Mouse (Mus musculus) kidney, adult 18-20 months (tissue): ENCODE measurements around the gene Slc39a11.

ENCODE experiments used
- DNase-seq: peaks from one replicate; pipeline ENCODE4 v3.0.0; 2021

The Slc39a11 gene

DNA sequence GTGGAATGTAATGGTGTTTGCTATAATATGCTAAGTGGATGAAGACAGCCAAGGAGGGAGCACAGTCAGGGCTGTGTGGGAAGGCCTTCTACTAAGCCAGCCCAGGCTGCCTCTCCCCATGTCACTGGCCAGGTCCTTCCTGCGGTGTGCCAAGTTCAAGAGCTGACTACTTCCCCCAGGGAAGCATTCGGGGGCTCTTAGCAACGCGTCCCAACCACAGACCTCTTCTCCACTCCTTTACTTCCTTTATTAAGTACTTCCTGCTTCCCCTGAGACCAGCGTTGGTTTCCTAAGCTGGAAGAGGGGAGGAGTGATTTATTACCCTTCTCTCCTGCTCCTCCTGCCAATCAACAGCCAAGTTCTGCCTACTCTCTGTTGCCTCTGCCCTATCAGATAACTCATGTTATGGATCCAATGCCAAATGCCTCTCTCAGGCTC lies 315.4 kb downstream of the Slc39a11 start:
- DNase-seq, result no peak

DNA sequence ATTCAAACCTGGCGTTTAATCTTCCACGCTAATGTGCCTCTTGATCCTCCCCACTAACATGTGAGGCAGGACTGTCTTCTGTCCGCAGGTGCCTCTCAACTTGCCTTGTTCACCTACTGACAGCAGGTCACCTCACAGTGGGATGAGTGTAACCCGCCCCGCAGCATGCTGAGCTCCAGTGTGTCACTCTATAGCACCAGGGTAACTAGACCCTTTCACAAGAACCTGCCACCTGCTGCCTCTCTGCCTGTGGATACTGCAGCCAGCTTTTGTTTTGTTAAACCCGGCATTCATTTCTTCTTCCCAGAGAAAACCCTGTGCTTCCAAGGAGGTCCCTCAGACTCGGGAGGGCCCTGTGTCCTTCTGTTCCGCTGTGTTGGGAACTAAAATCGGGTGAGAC lies 316.3 kb downstream of the Slc39a11 start:
- no peak for DNase-seq

DNA sequence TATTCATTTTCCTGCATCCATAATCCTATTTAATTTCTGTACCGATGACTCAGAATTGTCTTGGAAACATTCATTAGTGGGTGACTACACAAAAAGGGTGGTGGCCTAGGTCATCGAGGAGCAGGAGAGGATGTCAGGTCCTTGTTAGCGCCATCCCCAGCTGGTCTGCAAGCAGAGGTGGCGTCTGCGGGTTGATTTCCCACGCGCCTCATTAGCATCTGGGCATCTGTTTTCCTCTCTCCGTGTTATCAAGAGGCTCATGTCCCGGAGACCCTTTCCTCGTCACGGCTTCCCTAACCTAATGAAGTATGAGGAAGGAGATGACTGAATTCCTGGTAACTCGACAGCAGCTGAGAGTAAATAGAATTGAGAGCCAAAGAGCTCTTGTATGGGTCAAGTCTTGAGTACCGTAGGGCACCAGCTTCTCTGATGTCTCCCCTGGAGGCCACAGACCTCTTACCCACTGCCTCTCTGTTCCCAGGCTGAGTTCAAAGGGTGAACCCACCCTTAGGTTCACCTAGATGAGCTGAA lies 319.8 kb downstream of the Slc39a11 start:
- DNase-seq, result no peak

DNA sequence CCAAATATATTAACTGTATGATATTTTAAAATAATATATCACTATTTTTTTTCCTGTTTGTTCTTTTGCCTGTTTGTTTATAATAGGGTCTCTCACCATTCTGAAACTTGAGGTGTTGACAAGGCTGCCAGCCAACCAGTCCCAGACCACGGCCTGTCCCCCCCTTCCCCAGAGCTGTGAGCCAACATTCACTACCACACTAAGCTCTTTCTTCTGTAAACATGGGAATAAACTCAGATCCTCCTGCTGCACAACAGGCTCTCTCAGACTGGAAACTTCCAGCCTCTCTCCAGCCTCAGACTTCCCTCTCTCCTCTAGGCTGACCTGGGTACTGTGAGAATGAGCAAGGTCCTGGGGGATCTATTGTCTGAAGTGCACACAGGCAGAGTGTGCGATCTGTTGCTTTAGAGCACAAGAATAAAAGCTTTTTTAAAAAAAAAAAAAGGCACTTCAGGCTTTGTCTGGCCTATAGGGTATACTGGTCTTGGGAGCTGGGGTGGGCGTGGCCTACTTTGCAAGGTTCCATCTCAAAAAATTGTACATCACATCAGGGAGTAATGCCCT lies 322.3 kb downstream of the Slc39a11 start:
- DNase-seq, result no peak

DNA sequence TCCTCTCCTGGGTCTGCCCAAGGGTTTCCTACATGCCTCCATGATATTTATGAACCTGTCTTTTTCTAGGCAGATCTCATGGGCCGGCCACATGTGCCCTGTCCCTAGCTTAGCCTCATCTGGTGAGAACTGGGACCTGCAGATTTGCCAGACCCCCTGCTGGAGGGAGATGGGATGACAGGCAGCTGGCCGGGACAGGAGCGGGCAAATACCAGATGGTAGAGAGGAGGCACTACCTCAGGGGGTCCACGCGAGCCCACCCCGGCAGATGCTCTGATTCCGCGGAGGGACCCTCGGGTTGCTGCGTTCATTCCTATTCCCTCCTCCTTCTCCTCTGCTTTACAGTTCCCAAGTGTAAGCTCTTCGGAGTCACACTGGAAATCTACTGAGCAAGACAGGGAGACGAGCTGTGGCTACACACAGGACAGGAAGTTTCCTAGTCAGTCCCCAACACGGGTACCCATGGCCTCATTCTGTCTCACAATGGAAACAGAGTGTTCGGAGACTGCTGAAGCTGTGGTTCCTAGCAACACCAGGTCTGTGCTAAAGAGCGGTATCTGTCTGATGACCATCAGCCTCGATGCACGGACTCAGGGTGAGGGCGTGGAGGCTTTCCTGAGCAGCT lies 323.4 kb downstream of the Slc39a11 start:
- DNase-seq, result peak; percentile 67

DNA sequence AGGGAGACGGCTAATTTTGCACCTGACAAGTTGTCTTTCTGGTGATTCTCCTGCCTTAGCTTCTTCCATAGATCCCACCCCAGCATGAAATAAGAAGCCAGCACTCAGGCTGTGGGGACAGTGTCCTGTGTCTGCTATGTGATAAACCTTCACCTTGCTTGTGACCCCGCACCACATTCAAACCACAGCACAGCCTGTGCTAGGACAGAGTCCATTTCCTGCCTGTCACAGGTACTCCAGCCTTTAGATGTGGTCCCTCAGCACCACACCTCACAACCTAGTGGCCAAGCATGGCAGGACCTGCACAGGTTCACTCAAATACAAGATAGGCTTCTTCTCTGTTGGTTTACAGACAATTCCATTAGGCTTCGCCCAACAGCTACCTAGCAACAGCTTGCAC lies 328.3 kb downstream of the Slc39a11 start:
- DNase-seq, result no peak

DNA sequence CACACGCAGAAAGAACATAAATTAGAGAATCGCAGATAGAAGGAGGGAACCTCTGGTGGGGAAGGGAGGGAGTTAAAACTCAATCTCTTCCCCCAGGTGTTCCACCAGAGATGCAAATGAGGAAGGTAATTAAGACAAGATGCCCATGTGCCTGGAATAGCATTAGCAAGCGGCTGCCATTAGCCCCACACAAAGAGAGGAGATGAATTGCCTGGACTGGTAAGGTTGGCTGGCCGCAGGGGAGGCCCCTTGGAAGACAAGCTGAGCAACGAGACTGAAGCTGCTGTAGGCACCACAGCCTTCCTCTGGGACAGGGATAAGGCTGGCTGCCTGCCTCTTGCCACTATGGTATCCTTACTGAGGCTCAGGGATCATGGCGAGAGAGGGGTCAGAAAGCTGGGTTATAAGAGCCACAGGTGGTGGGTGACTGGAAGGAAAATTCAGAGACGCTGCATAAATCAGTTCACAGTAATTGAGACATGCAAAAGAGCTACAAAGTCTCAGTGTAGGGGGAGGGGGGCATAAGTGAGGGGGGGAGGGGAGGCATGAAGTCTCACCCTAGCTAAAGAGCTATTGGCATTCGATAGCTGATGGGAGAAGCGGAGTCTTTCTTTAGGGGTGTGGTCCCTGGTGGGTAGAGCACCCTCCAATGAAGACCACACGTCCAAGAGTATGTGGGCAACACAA lies 340.5 kb downstream of the Slc39a11 start:
- DNase-seq, result no peak

DNA sequence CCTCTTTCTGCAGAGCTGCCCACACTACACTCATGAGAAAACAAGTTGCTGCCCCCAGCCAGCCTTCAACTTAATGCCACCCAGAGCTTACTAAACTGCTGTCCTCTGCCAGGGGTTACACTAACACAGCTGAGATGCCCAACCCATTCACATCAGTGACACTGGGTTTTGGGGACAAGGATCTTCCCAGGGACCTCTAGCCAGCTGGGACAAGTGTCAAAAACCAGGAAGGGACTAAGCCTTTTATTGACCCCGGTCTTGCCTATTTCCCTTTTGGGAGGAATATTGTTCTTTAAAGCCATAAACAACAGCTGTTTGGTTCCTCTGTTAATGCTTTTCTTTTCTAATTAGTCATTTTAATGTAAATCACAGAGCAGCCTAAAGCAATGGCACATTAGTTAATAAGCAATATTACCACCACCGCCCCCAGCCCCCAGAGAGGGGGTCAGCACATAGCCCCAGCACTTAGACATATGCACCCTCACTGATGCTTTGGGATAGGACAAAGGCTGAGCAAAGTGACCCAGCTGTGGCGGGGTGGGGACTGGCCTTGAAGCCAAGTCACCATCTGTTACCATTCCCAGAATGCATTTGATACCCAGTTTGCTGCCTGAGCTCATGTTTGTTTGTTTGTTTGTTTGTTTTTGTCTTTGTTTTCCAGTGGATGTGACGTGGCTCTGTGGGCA lies 341.5 kb downstream of the Slc39a11 start:
- DNase-seq, result no peak

DNA sequence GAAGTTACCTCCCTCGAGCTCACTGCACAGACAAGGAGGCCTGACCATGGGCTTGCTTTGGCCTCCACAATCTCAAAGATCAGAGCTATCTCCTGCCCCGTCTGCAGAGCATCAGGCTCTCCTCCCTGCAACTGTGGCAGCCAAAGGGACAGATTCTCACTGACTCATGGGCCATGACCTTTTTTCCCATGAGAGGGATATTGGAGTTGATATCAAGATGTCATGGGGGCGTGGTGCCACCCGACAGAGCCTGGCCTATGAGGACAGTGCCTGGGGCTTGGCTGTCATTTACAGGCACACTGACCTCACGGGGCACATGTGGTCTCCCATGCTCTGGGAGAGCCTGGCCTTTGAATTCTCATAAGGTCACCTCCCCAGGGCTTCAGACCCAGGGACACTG lies 346.7 kb downstream of the Slc39a11 start:
- DNase-seq, result no peak

DNA sequence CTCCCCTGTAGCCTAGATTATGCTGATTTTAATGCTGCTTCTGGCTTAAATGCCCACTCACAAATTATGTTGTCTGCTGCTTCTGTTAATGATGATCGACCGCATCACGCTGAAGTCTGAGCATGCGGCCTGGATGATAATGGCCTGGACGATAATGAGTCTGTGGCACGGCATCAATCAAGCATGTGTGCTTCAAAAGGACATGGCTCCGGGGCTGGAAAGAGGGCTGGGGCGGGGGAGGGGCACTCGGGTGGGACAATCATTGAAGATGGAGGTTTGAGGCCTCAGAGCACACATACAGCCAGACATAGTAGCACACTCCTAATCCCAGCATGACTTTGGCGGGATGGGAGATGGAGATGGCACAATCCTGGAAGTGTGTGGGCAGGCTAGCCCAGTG lies 350.4 kb downstream of the Slc39a11 start:
- no peak for DNase-seq

DNA sequence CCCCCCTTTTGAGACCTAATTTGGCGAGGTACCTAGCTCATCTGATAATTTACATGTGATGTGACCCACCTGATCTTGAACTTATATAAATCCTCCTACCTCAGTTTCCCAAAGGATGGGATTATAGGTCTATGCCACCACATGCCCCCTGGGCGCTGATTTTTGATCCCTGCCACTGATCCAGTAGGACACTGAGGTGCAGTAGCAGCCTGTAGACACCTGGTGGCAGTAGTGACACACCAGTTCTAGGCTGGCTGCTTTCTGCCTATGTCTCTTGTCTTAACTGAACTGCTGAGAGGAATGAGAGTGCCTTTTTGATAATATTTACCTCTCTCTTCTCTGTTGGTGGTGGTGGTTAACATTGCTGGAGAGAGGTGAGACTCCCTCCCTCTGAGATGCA lies 352.1 kb downstream of the Slc39a11 start:
- peak; percentile 74 for DNase-seq

DNA sequence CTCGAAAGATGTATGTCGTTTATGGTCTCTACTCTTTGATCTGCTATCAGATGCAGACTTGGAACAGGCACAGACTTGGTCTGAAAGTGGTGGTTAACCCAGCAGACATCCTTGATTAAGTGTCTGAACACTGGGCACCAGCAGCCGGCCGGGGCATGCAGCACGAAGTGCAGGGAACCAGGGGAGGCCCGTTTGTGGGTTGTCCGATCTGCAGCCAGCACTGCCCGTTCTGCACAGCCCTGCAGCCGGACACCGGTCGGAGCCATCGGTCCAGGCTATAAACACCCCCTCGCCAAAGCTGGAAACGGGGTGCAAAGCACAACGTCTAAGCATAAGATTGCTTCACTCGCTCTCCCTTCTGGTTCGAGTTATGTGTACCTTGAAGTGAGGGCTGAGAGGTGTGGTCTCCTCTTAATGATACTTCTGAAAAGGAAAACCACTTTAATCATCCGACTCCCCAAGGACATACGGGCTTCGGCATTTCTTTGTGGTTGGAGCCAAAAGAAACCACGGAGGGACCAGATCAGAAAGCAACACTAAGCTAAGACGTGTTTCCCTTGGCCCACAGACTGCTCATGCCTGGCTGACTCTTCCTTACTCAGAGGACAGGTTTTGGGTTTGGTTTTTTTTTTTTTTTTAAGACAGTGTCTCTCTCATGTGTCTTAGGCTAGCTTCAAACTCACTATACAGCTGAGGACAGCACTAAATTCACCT lies 352.8 kb downstream of the Slc39a11 start:
- DNase-seq, result no peak

DNA sequence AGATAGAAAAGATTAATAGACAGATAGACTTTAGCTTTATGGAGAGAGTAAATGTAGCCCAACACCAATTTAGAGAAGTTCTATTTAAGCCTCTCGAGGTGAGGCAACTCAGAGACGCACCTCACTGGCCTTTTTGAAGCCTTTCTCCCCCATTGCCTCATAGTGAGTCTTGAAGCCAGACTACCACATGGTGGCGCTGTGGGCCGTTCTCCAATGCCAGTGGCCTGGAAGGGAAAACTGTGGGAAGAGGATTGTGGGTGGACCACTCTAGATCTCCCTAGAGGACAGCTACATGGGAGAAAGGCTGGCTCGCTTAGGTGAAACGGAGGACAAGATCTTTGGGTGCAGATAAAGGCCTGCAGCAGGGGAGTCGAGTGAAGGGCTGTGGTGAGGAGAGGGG lies 353.7 kb downstream of the Slc39a11 start:
- peak; percentile 51 for DNase-seq

DNA sequence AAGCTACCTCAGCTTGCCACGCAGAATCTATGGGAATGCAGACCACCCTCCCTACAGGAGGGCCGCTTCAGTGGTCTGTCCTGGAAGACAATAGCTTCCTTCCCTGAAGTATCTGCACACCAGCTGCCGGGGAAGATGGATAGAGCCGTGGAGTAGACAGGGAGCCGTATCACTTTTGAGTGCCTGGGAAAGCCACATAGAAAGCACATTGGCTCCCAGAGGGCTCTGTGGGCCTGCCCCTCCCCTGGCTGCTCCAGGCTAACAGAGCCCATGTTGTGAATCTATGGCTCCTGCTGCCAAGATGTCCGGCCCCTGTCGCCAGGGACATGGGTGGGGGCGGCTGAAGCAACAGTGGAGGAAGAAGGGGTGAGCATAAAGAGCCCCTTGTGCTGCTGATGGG lies 355.4 kb downstream of the Slc39a11 start:
- no peak for DNase-seq

DNA sequence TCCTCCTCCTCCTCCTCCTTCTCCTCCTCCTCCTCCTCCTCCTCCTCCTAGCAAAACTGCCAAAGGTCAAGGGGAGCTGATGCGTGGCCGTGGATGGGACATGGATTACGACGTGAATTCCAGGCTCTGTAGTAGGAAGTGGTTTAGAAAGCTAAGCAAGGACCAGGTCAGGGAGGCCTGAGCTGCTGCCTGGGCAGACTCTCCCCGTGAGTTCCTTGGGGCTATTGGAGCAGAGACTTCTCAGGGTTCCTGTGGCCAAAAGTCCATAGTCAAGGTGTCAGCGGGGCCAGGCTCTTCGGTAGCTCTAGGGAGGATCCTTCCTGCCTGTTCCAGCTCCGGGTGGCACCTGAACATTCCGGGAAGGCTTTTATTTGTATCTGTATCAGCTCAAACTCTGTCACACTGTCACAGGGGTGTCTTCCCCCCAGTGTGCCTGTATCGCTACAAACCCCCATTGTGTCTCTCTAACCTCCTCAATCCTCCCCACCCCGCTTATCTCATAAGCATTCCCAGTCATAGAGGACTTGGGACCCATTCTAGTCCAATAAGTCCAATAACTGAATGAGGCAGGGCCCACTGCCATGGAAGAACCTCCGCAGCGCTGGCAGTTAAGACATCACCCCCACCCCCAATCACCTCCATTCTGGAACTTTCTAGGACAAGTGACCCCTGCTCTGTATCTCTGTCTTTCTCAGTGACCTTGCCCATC lies 356.8 kb downstream of the Slc39a11 start:
- DNase-seq, result peak; percentile 36

DNA sequence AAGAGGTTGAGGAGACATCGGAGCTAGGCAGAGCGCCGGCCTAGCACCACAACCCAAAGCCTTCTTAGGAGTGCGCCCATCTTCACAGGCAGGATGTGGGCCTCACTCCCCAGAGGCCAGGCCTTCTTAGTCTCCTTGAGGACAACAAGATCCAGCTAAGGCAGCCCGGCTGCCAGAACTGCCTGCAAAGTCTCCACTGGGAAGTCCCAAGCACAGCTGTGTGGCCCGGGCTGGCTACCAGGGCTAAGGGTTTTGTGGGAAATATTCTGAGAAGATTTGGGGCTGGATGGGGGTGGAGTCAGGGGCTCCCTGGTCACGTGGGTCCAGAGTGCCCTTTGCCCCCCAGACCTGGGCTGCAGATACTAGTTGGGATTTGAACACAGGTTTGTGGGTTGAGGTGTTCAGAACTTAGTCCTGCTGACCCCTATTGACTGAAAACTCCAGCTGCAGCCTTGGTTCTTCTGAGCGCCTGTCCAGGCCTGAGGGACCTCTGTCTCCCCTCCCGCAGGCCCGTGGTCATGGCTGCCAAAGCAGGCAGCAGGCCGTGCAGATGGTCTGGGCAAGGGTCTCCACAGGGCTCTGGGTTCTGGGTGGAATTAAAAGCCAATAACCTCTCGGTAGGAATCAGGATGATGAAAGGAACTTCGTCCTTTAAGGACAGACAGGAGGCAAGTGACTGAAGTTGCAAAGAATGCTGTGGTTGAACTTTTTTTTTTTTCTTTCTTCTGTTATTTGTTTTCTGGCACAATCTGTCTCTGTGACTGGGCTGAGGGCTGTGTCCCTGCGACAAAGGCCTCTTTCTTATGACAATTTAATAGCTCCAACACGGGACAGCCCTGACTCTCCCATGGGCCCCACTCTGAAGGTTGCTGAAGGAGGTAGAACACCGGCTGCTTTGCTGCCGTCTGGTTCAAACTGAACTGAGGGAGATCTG lies 357.8 kb downstream of the Slc39a11 start:
- DNase-seq, result no peak

DNA sequence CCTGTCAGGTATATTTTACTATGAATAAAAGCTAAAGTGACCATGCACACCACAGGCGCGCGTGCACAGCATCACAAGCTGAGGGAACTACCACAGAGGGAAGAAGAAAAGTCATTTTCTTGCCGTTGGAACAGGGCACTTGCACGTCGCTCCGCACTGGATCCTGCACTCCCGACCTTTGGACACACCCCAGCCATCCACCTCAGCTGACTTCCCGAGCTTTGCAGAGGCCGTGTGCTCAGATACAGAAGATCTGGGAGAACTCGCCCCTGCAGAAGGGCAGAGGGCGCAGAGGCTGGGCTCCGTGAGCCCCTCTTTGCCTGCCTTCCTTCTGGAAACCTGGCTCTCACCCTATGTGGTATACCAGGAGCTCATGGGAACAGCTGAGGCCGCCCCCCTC lies 359.0 kb downstream of the Slc39a11 start:
- peak; percentile 34 for DNase-seq

DNA sequence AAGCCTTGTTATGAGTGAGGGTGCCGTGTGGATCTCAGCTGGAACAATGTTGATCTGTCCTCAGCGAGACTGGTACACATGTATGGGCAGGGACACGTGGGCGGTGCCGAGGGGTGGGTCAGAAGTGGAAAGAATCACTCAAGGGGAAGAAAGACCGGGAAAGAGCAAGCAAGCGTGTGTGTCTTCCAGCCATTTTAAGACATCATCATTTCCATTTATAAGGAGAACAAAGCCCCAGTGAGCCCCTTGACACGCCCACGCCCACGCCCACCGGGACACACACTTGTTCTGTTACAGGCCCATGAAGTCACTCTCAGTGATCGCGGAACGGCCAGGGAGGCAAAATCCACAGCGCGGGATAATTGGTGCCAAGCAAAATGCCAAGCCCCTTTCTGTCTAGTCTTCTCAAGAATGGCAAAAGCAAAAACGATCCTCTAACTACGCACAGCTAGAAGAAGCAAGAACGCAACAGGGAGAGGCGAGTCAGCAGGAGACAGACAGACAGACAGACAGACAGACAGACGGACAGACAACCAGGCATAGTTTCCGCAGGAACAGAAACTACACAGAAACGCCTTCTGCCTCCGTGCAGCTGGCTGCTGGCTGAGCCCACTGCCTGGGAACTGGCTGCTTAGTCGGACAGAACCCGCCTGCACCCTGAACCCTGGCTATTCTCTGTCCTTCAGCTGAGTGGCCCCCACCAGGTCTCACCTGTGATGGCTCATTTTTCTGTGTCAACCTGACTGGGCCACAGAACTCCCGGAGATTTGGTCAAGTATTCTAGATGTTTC lies 364.7 kb downstream of the Slc39a11 start:
- no peak for DNase-seq

DNA sequence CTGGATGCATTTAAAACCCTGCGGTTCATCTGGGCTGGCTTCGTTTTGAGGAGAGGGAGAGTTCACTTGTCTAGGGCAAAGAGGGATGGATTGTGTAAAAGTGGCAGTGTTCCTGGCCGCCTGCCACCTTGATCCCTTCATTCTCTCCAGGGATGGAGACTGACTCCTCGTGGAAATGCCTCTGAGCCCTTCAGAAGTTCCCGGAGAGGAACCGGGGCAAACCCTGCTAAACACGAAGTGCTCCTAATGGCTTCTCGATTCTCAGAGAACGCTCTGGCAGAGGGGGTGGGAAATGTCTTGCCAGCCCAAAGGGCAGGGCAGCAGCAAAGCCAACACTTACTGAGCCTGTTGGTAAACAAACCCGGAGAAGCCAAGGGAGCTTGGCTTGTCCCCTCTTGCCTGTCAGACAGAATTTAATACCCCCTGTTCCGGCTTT lies 366.5 kb downstream of the Slc39a11 start:
- no peak for DNase-seq

DNA sequence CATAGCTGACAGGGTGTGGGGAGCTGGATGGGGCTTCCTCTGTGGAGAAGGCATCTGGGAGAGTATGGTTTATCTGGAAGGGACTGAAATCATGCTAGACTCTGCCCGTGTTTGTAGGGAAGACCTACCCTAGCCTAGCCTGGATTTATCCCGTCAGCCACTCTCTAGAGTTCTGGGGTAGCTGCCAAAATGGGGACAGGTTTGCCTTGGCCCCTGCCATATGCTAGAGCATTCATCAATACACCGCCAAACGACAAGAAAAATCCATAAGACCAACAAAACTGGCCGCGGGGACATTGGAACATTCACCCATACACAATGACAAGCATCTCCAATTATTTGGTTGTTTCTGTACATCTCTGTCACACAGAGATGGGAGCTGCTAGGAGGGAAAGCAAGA lies 371.6 kb downstream of the Slc39a11 start:
- no peak for DNase-seq
